Mouse (Mus musculus) forebrain, postnatal 0 days (tissue): ENCODE measurements around the gene Pcsk6. TPM values are rescaled to one million over a fixed set of nuclear protein-coding genes. Genes with fewer than 3 reads are reported as not detected.

Source experiments
- ATAC-seq: fragments of 200-750 bp; cut with Nextera tagmentation; 2 replicates; pipeline ENCODE4 v1.8.0; 2017; ENCODE audit warnings: mild to moderate bottlenecking, moderate library complexity
- DNase-seq: peaks from one replicate; pipeline ENCODE4 v3.0.0-alpha.2; 2015
- H3K27ac ChIP-seq: fragments of 300-500 bp; sonication (generic); 2 replicates; pipeline ENCODE4 v1.5.1; 2014; ENCODE audit warnings: low read depth, mild to moderate bottlenecking, antibody characterized with exemption, low read length, moderate library complexity, mixed read lengths
- H3K27me3 ChIP-seq: fragments of 300-500 bp; sonication (generic); 2 replicates; pipeline ENCODE4 v1.6.1; 2014; ENCODE audit warnings: mild to moderate bottlenecking, low read length, mixed read lengths; ENCODE audit not compliant: insufficient read depth
- H3K36me3 ChIP-seq: fragments of 300-500 bp; sonication (generic); 2 replicates; pipeline ENCODE4 v1.6.1; 2014; ENCODE audit warnings: mild to moderate bottlenecking, moderate library complexity; ENCODE audit not compliant: insufficient read depth
- H3K4me1 ChIP-seq: fragments of 300-500 bp; sonication (generic); 2 replicates; pipeline ENCODE4 v1.6.1; 2014; ENCODE audit warnings: antibody characterized with exemption; ENCODE audit not compliant: insufficient read depth
- H3K4me2 ChIP-seq: fragments of 300-500 bp; sonication (generic); 2 replicates; pipeline ENCODE4 v1.6.1; 2014; ENCODE audit warnings: low read depth, mild to moderate bottlenecking, moderate library complexity
- H3K4me3 ChIP-seq: fragments of 300-500 bp; sonication (generic); 2 replicates; pipeline ENCODE4 v1.5.1; 2014; ENCODE audit warnings: low read depth, low read length, mixed read lengths
- H3K9ac ChIP-seq: fragments of 300-500 bp; sonication (generic); 2 replicates; pipeline ENCODE4 v1.6.1; 2014; ENCODE audit warnings: mild to moderate bottlenecking
- H3K9me3 ChIP-seq: fragments of 300-500 bp; sonication (generic); 2 replicates; pipeline ENCODE4 v1.6.1; 2016; ENCODE audit warnings: low read length
- CTCF ChIP-seq: sonication (generic); IDR thresholded peaks from 2 replicates; pipeline ENCODE4 v1.5.1; 2016; ENCODE audit warnings: antibody characterized with exemption, control low read depth, low read depth
- WGBS: fragments of 180-500 bp; shearing (Covaris S2); extraction: QIAGEN DNeasy Blood & Tissue Kit; methylation state at CpG from one replicate; pipeline ENCODE4 v1.1.7; 2014; 5-methylcytosine and 5-hydroxymethylcytosine counted together
- polyA plus RNA-seq: library from polyadenylated mRNA; unstranded; fragments of >200 nt; fragmentation: Nextera tagmentation; extraction: Ambion mirVana; gene quantifications from 2 replicates; pipeline ENCODE4 v1.2.1, GENCODE M21; 2015
- total RNA-seq: library from RNA; depleted of rRNA; stranded (reverse); fragments of >200 nt; gene quantifications from 2 replicates; pipeline ENCODE4 v1.2.3, GENCODE M21; 2014

Gene Pcsk6
- total and polyA plus RNA-seq, 2 experiments from 2014 or later, result 2.4 to 10.2 TPM

- Histone ChIP-seq H3K4me2 (no peak overlapping the region), H3K36me3 (no peaks in the 10 kb centered on the region), H3K27ac (no peak overlapping the region), H3K4me3 (no peak overlapping the region), H3K27me3 (no peaks in the 10 kb centered on the region), H3K9ac (no peak overlapping the region), H3K9me3 (no peaks in the 10 kb centered on the region), H3K4me1 (no peaks in the 10 kb centered on the region)
- no peak for TF ChIP-seq CTCF
- DNase-seq, result no peak
- WGBS, result 17% methylated on average over 1 of the region's 1 CpGs
- no peak for ATAC-seq
Measured at GRCm38 (mm10) chr7:65935211-65935610, 73.7 kb downstream of the Pcsk6 start.

GRCm38 (mm10) chr7:65940988-65941387, 79.5 kb downstream of the Pcsk6 start:
- Histone ChIP-seq H3K4me1 (no peaks in the 10 kb centered on the region), H3K4me3 (no peak overlapping the region), H3K27ac (no peak overlapping the region), H3K9me3 (no peaks in the 10 kb centered on the region), H3K36me3 (no peaks in the 10 kb centered on the region), H3K4me2 (no peak overlapping the region), H3K27me3 (no peaks in the 10 kb centered on the region), H3K9ac (no peak overlapping the region)
- no peak for DNase-seq
- ATAC-seq, result no peak; the same call in 1 of the 2 replicates
- 72% methylated on average over 7 of the region's 7 CpGs for WGBS
- TF ChIP-seq CTCF, result no peak

- DNase-seq (peak; percentile 36), ATAC-seq (peak; percentile 66)
- Histone ChIP-seq H3K27me3 (no peaks in the 10 kb centered on the region), H3K27ac (no peak overlapping the region), H3K4me2 (no peak overlapping the region), H3K36me3 (no peaks in the 10 kb centered on the region), H3K4me3 (no peak overlapping the region), H3K9me3 (no peaks in the 10 kb centered on the region), H3K4me1 (no peaks in the 10 kb centered on the region), H3K9ac (no peak overlapping the region)
- 44% methylated on average over 8 of the region's 8 CpGs for WGBS
- no peak for TF ChIP-seq CTCF
Measured at GRCm38 (mm10) chr7:65945342-65945993, 83.9 kb downstream of the Pcsk6 start.

- Histone ChIP-seq H3K9ac (no peak overlapping the region), H3K9me3 (no peaks in the 10 kb centered on the region), H3K4me3 (no peak overlapping the region), H3K27ac (no peak overlapping the region), H3K36me3 (no peaks in the 10 kb centered on the region), H3K4me1 (no peaks in the 10 kb centered on the region), H3K27me3 (no peaks in the 10 kb centered on the region), H3K4me2 (no peak overlapping the region)
- ATAC-seq, result no peak
- WGBS, result 87% methylated on average over 7 of the region's 7 CpGs
- no peak for DNase-seq
- no peak for TF ChIP-seq CTCF
Measured at GRCm38 (mm10) chr7:65946397-65946796, 84.9 kb downstream of the Pcsk6 start.

- Histone ChIP-seq H3K27me3 (no peaks in the 10 kb centered on the region), H3K4me2 (no peak overlapping the region), H3K27ac (no peak overlapping the region), H3K36me3 (no peaks in the 10 kb centered on the region), H3K4me3 (no peak overlapping the region), H3K9ac (no peak overlapping the region), H3K4me1 (no peaks in the 10 kb centered on the region), H3K9me3 (no peaks in the 10 kb centered on the region)
- ATAC-seq (no peak), DNase-seq (no peak)
- TF ChIP-seq CTCF, result no peak
- WGBS, result 83% methylated on average over 11 of the region's 11 CpGs
Measured at GRCm38 (mm10) chr7:65948891-65949290, 87.4 kb downstream of the Pcsk6 start.

GRCm38 (mm10) chr7:65954583-65954982, 93.0 kb downstream of the Pcsk6 start:
- Histone ChIP-seq H3K9ac (no peak overlapping the region), H3K27ac (no peak overlapping the region), H3K4me1 (peaks cover 5% of the 10 kb centered on the region; the same call in 1 of the 2 replicates), H3K9me3 (no peaks in the 10 kb centered on the region), H3K36me3 (no peaks in the 10 kb centered on the region), H3K4me2 (no peak overlapping the region), H3K27me3 (no peaks in the 10 kb centered on the region), H3K4me3 (no peak overlapping the region)
- TF ChIP-seq CTCF, result no peak
- WGBS, result 74% methylated on average over 4 of the region's 4 CpGs
- ATAC-seq, result no peak
- DNase-seq, result no peak

GRCm38 (mm10) chr7:65955304-65956220, 94.0 kb downstream of the Pcsk6 start:
- H3K4me1 ChIP-seq, result peaks cover 5% of the 10 kb centered on the region; the same call in 1 of the 2 replicates
- H3K9me3 ChIP-seq, result no peaks in the 10 kb centered on the region
- no peak for TF ChIP-seq CTCF
- no peak overlapping the region for H3K4me3 ChIP-seq
- H3K4me2 ChIP-seq, result no peak overlapping the region
- 46% methylated on average over 24 of the region's 24 CpGs for WGBS
- H3K9ac ChIP-seq, result no peak overlapping the region
- no peaks in the 10 kb centered on the region for H3K27me3 ChIP-seq
- H3K27ac ChIP-seq, result peak overlapping the region; percentile 54
- H3K36me3 ChIP-seq, result no peaks in the 10 kb centered on the region
- peak; percentile 67 for DNase-seq
- ATAC-seq, result peak; percentile 96
